Mouse (Mus musculus) erythroblast, embryonic 14.5 days (primary cell): ENCODE data around the gene Gas7.

Experiments used
- GATA1 ChIP-seq: IDR thresholded peaks from 2 replicates; pipeline ENCODE4 v1.6.1; 2012; ENCODE audit warnings: low read length, inconsistent platforms, mixed read lengths
- TAL1 ChIP-seq: IDR thresholded peaks from 3 replicates; pipeline ENCODE4 v1.6.1; 2012; ENCODE audit warnings: low read length, inconsistent platforms, mixed read lengths

DNA sequence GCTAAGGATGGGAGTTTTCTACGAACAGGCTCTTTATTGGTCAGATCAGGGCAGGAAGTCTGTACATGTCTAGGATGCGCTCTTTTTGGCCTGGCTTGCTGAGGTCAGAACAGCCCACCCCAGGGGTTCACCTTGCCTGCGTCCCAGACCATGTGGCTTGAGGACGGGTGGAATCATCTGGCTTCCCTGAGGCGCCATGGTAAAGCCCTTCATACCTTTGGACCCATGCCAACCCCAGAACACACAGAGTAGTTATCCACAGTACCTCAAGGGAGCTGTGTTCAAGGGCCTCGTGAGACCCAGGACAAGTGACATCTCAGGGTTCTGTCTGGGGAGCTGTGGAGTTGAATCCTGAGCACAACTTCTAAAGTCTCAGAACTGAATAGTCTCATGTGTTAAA lies 196.5 kb downstream of the Gas7 start:
- no peak for TF ChIP-seq GATA1
- TF ChIP-seq TAL1 = no peak
